Mouse (Mus musculus): ENCODE data around the gene Gmeb2.

DNA sequence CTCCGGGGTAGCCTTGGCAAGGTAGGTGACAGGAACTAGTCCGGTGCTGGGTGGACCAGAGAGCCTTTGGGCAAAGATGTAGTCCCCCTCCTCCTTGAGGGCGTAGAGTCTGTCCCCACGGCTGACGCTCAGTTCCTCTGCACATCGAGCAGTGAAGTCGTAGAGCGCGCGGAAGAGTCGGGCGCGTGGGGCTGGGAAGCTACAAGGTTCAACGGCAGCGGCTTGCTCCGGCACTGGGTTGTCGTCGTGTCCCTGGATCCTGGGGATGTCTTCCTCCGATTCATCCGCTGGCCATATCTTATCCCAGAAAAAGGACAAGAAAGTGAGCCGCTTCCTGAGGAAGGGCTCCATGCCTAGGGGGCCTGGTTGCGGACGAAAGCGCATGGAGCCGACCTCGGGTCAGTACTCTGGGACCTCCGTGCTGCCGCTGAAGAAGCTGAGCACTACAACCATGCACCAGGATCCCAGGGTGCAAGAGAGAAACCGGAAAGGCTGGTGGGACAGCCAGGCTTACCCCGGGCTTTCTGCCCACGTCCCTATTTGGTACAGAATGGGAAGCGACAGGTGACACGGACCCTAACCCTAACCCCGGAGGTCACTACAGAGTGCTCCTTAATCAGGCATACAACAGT is 75.3 kb downstream of the Gmeb2 start:
- no peak for TF ChIP-seq CTCF (IDR thresholded peaks at IDR 0.05; ENCODE audit: low read depth)
- no peak for TF ChIP-seq EP300 (IDR thresholded peaks at IDR 0.05; ENCODE audit: low read depth)
